Mouse (Mus musculus) kidney, adult 2 months (tissue): ENCODE results near the gene Car11.

Experiments
- CTCF ChIP-seq: fragments of 200-500 bp; conservative IDR thresholded peaks from 2 replicates; pipeline ENCODE4 v1.5.1; 2011; ENCODE audit warnings: low read depth, mild to moderate bottlenecking, control low read depth, low read length, moderate library complexity, mixed read lengths; ENCODE audit not compliant: insufficient read depth, insufficient read length
- POLR2A ChIP-seq: fragments of 200-500 bp; IDR thresholded peaks from one replicate; pipeline ENCODE4 v1.6.1; 2011; ENCODE audit warnings: low read depth, low read length, control low read depth

DNA sequence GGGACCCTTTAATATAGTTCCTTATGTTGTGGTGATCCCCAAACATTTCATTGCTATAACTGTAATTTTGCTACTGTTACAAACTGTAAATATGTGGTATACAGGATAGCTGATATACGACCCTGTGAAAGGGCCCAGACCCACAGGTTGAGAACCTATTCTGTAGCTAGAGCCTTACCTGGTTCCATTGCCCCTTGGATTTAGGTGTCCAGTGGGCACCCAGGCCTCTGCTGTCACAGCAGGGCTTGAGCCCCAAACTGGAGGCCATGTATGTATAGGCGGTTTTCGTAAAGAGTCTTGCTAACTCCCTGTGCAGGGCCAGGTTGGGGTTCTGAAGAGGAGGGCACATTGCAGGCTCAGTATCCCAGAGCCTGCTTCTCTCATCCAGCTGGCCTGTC lies 16.8 kb downstream of the Car11 start:
- TF ChIP-seq CTCF (no peak), POLR2A (no peak)
